Mouse (Mus musculus) neural tube, embryonic 13.5 days (tissue): ENCODE measurements around the gene Ppp1ca. TPM values are rescaled to one million over a fixed set of nuclear protein-coding genes. Genes with fewer than 3 reads are reported as not detected.
A peak's percentile ranks its signal among the peaks of the same experiment; 100 is the strongest.

ENCODE experiments used
- ATAC-seq: fragments of 200-750 bp; cut with Nextera tagmentation; 2 replicates; pipeline ENCODE4 v1.8.0; 2017; ENCODE audit warnings: low read depth, mild to moderate bottlenecking, moderate TSS enrichment, moderate library complexity
- H3K27ac ChIP-seq: fragments of 300-500 bp; sonication (generic); replicated peaks from 2 replicates; pipeline ENCODE4 v1.5.1; 2015; ENCODE audit warnings: moderate library complexity, mild to moderate bottlenecking, inconsistent platforms
- H3K27me3 ChIP-seq: fragments of 300-500 bp; sonication (generic); 2 replicates; pipeline ENCODE4 v1.6.1; 2015; ENCODE audit warnings: mild to moderate bottlenecking, inconsistent platforms
- H3K36me3 ChIP-seq: fragments of 300-500 bp; sonication (generic); 2 replicates; pipeline ENCODE4 v1.6.1; 2015; ENCODE audit warnings: mild to moderate bottlenecking, inconsistent platforms
- H3K4me1 ChIP-seq: fragments of 300-500 bp; sonication (generic); replicated peaks from 2 replicates; pipeline ENCODE4 v1.6.1; 2015; ENCODE audit warnings: inconsistent platforms
- H3K4me2 ChIP-seq: fragments of 300-500 bp; sonication (generic); 2 replicates; pipeline ENCODE4 v1.6.1; 2015; ENCODE audit warnings: inconsistent platforms, mild to moderate bottlenecking, moderate library complexity
- H3K4me3 ChIP-seq: fragments of 300-500 bp; sonication (generic); 2 replicates; pipeline ENCODE4 v1.5.1; 2015; ENCODE audit warnings: mild to moderate bottlenecking, inconsistent platforms
- H3K9ac ChIP-seq: fragments of 300-500 bp; sonication (generic); 2 replicates; pipeline ENCODE4 v1.6.1; 2015; ENCODE audit warnings: moderate library complexity, mild to moderate bottlenecking, inconsistent platforms
- H3K9me3 ChIP-seq: fragments of 300-500 bp; sonication (generic); 2 replicates; pipeline ENCODE4 v1.6.1; 2016; ENCODE audit warnings: inconsistent platforms
- WGBS: fragments of 180-500 bp; shearing (Covaris S2); methylation state at CpG from one replicate; pipeline ENCODE4 v1.1.7; 2015; 5-methylcytosine and 5-hydroxymethylcytosine counted together
- polyA plus RNA-seq: library from polyadenylated mRNA; unstranded; fragments of >200 nt; fragmentation: Nextera tagmentation; extraction: Ambion mirVana; gene quantifications from 2 replicates; pipeline ENCODE4 v1.2.1, GENCODE M21; 2015

Ppp1ca gene
- polyA plus RNA-seq: 683 and 709 TPM in 2 replicates

- Histone ChIP-seq H3K4me2 (peak within 1 kb of the TSS; percentile 93), H3K4me3 (peak within 1 kb of the TSS; percentile 97), H3K27ac (peak within 1 kb of the TSS; percentile 95), H3K9ac (peak within 1 kb of the TSS; percentile 99), H3K27me3 (no peaks in the 10 kb centered on the region), H3K9me3 (no peaks in the 10 kb centered on the region), H3K36me3 (peaks cover 36% of the 10 kb centered on the region), H3K4me1 (peaks cover 44% of the 10 kb centered on the region)
- peak; percentile 90 for ATAC-seq
- WGBS: 6% methylated on average over 34 of the region's 47 CpGs
Observed at GRCm38 (mm10) chr19:4191528-4192250, at the start of gene Ppp1ca. Gene Ppp1ca, plus strand, starts transcription at chr19:4192065.

GRCm38 (mm10) chr19:4142416-4143173 is 49.3 kb upstream of the Ppp1ca start:
- H3K9me3 ChIP-seq: no peaks in the 10 kb centered on the region
- no peak overlapping the region for H3K4me3 ChIP-seq
- H3K36me3 ChIP-seq: no peaks in the 10 kb centered on the region
- no peak overlapping the region for H3K9ac ChIP-seq
- WGBS: 91% methylated on average over 18 of the region's 18 CpGs
- H3K4me2 ChIP-seq: no peak overlapping the region
- no peaks in the 10 kb centered on the region for H3K27me3 ChIP-seq
- ATAC-seq: no peak
- peaks cover 11% of the 10 kb centered on the region for H3K4me1 ChIP-seq
- no peak overlapping the region for H3K27ac ChIP-seq

GRCm38 (mm10) chr19:4143759-4144268 is 48.1 kb upstream of the Ppp1ca start, which contains the start of gene Cabp4:
Gene Cabp4, minus strand, starts transcription at chr19:4144033.
- H3K9me3 ChIP-seq: no peaks in the 10 kb centered on the region
- 84% methylated on average over 7 of the region's 7 CpGs for WGBS
- no peak within 1 kb of the TSS for H3K27ac ChIP-seq
- peaks cover 16% of the 10 kb centered on the region for H3K4me1 ChIP-seq
- no peak within 1 kb of the TSS for H3K4me2 ChIP-seq
- H3K27me3 ChIP-seq: no peaks in the 10 kb centered on the region
- H3K9ac ChIP-seq: no peak within 1 kb of the TSS
- no peak within 1 kb of the TSS for H3K4me3 ChIP-seq
- H3K36me3 ChIP-seq: no peaks in the 10 kb centered on the region
- ATAC-seq: no peak

- no peak overlapping the region for H3K27ac ChIP-seq
- 85% methylated on average over 16 of the region's 16 CpGs for WGBS
- no peak overlapping the region for H3K4me2 ChIP-seq
- no peak for ATAC-seq
- no peaks in the 10 kb centered on the region for H3K27me3 ChIP-seq
- H3K9ac ChIP-seq: no peak overlapping the region
- H3K9me3 ChIP-seq: no peaks in the 10 kb centered on the region
- peaks cover 19% of the 10 kb centered on the region for H3K4me1 ChIP-seq
- 0 out of 2 replicates have a peak, but pooled peaks cover under 1% of the 10 kb centered on the region for H3K36me3 ChIP-seq
- H3K4me3 ChIP-seq: no peak overlapping the region
Observed at GRCm38 (mm10) chr19:4144550-4145498, 47.0 kb upstream of the Ppp1ca start.

- no peak overlapping the region for H3K27ac ChIP-seq
- H3K4me1 ChIP-seq: peaks cover 23% of the 10 kb centered on the region
- H3K9ac ChIP-seq: no peak overlapping the region
- H3K4me3 ChIP-seq: no peak overlapping the region
- WGBS: 84% methylated on average over 5 of the region's 5 CpGs
- no peak for ATAC-seq
- no peaks in the 10 kb centered on the region for H3K27me3 ChIP-seq
- H3K4me2 ChIP-seq: no peak overlapping the region
- peaks cover 12% of the 10 kb centered on the region for H3K36me3 ChIP-seq
- no peaks in the 10 kb centered on the region for H3K9me3 ChIP-seq
Observed at GRCm38 (mm10) chr19:4145936-4146335, 45.9 kb upstream of the Ppp1ca start.

GRCm38 (mm10) chr19:4146366-4147021 is 45.4 kb upstream of the Ppp1ca start:
- Histone ChIP-seq H3K4me1 (peaks cover 23% of the 10 kb centered on the region), H3K4me2 (no peak overlapping the region), H3K36me3 (peaks cover 16% of the 10 kb centered on the region), H3K9ac (no peak overlapping the region), H3K9me3 (no peaks in the 10 kb centered on the region), H3K4me3 (no peak overlapping the region), H3K27me3 (no peaks in the 10 kb centered on the region), H3K27ac (no peak overlapping the region)
- 65% methylated on average over 12 of the region's 12 CpGs for WGBS
- no peak for ATAC-seq

GRCm38 (mm10) chr19:4147022-4147405 is 44.9 kb upstream of the Ppp1ca start:
- no peaks in the 10 kb centered on the region for H3K27me3 ChIP-seq
- H3K9me3 ChIP-seq: no peaks in the 10 kb centered on the region
- ATAC-seq: no peak
- H3K36me3 ChIP-seq: peaks cover 20% of the 10 kb centered on the region
- no peak overlapping the region for H3K4me2 ChIP-seq
- H3K4me3 ChIP-seq: no peak overlapping the region
- WGBS: 63% methylated on average over 3 of the region's 3 CpGs
- H3K4me1 ChIP-seq: peaks cover 23% of the 10 kb centered on the region
- H3K9ac ChIP-seq: 0 out of 2 replicates have a peak overlapping the region, but pooled peaks have one; percentile 94
- H3K27ac ChIP-seq: no peak overlapping the region

- WGBS: 34% methylated on average over 9 of the region's 9 CpGs
- ATAC-seq: peak; percentile 9
Observed at GRCm38 (mm10) chr19:4147782-4148490, 43.9 kb upstream of the Ppp1ca start.

GRCm38 (mm10) chr19:4148491-4148806 is 43.4 kb upstream of the Ppp1ca start, which contains the start of gene Coro1b:
Gene Coro1b, plus strand, starts transcription at chr19:4148619.
- peak; percentile 93 for ATAC-seq
- Histone ChIP-seq H3K4me1 (peaks cover 23% of the 10 kb centered on the region), H3K27ac (peak within 1 kb of the TSS; percentile 77), H3K36me3 (peaks cover 33% of the 10 kb centered on the region), H3K9me3 (no peaks in the 10 kb centered on the region), H3K9ac (peak within 1 kb of the TSS; percentile 94), H3K4me3 (peak within 1 kb of the TSS; percentile 91), H3K4me2 (peak within 1 kb of the TSS; percentile 94), H3K27me3 (no peaks in the 10 kb centered on the region)
- under 1% methylated on average over 33 of the region's 33 CpGs for WGBS

More at GRCm38 (mm10) chr19:4147782-4148490, 43.9 kb upstream of the Ppp1ca start:
- Histone ChIP-seq H3K4me2 (peak overlapping the region; percentile 94), H3K9ac (peak overlapping the region; percentile 94), H3K36me3 (peaks cover 29% of the 10 kb centered on the region), H3K27ac (peak overlapping the region; percentile 77; the same call in 1 of the 2 replicates), H3K9me3 (no peaks in the 10 kb centered on the region), H3K4me1 (peaks cover 23% of the 10 kb centered on the region), H3K4me3 (peak overlapping the region; percentile 91), H3K27me3 (no peaks in the 10 kb centered on the region)

GRCm38 (mm10) chr19:4148819-4149218 is 43.0 kb upstream of the Ppp1ca start:
- Histone ChIP-seq H3K4me1 (peaks cover 23% of the 10 kb centered on the region), H3K4me3 (peak overlapping the region; percentile 91), H3K36me3 (peaks cover 37% of the 10 kb centered on the region), H3K9ac (peak overlapping the region; percentile 94), H3K9me3 (no peaks in the 10 kb centered on the region), H3K27ac (peak overlapping the region; percentile 77), H3K4me2 (peak overlapping the region; percentile 94), H3K27me3 (no peaks in the 10 kb centered on the region)
- 7% methylated on average over 8 of the region's 8 CpGs for WGBS
- ATAC-seq: peak; percentile 5
